Mouse (Mus musculus) hindlimb bud, embryonic 11.5 days (tissue): ENCODE data around the gene Csnk1e.
"Not testable (repeated sequence)": the region's sequence is repeated elsewhere in the genome, so short reads cannot be mapped to it uniquely, and the experiment has no call there.

Experiments used
- DNase-seq: peaks from one replicate; pipeline ENCODE4 v3.0.0-alpha.2; 2012; ENCODE audit warnings: low read depth, low spot score; ENCODE audit errors: extremely low spot score

The Csnk1e gene

DNA sequence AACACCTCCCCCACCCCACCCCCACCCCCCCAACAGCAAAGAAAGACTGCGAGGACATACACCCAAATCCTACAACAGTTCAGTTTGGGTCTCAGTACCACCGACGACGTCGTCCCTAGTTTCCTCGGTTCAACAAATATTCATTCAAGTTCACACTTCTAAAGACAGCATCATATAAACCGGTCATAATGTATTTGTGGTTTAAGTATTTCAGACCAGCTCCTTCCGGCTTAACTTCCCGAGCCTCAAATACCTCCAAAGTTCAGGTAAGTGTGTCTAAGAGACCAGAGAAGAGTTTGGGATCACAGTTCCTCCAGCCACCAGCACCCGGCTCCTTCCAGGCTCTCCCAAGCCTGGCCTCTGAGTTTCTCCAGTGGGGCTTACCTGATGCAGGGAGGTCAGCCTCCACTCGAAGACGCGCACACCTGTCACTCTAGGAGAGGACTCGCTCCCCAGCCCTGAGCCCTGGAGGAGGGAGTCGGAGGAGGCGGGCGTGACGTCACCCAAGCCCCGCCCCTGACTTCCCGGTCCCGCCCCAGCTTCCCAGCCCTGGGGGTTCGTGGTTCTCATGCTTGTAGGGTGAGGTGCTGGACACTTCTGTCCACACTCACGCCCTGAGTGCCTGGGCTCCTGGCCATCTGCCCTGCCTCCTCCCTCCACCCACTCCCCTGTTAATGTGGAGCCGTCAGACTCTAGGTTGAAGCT is at the start of gene Csnk1e:
Gene Csnk1e (minus strand): TSS at position 461 of the 705 bp plus-strand sequence.
- no peak for DNase-seq

GRCm38 (mm10) chr15:79504707-79505452 is 49.5 kb upstream of the Csnk1e start, which contains the start of gene Kcnj4:
Kcnj4 (minus strand) TSS chr15:79505241.
- no peak for DNase-seq

GRCm38 (mm10) chr15:79503438-79503837 is 48.1 kb upstream of the Csnk1e start:
- DNase-seq: no peak

DNA sequence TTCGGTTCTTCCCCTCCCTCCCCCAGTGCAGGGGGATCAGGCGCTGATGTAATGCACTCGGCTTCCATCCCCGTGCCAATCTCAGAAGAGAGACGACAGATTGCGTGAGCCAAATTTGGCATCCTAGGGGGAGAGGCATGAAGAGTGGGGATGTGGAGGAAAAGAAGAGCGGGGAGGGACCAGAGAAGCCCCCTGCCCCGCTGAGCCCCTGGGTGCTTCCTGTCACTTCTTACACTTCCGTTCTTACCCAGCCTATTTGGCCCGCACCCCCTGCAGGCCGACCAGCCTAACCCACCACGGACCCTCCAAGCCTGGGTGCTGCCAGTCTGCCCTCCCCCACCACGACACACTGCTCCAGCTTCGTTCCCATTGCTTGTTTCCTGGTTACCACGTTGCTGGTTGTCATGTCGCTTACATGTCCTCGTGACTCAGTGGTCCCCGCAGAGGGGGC is 47.5 kb upstream of the Csnk1e start:
- no peak for DNase-seq

DNA sequence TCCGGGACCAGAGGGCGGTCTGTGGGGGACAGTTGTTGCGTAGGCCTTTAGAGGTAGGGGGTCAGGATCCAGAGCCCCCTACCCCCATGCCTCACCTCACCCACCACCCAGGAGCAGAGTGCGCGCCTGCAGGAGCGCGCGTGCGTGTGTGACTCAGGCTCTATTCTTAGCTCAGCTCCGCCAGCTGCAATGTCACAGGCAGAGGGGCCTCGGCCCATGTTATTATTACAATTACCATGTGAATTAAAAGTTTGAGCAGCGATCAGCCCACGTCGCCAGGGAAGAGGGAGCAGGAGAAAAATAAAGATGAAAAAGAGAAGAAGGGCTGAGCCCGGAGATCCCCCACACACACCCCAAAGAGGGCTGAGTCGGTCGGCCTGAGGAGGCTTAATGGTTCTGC is 44.7 kb upstream of the Csnk1e start:
- no peak for DNase-seq

DNA sequence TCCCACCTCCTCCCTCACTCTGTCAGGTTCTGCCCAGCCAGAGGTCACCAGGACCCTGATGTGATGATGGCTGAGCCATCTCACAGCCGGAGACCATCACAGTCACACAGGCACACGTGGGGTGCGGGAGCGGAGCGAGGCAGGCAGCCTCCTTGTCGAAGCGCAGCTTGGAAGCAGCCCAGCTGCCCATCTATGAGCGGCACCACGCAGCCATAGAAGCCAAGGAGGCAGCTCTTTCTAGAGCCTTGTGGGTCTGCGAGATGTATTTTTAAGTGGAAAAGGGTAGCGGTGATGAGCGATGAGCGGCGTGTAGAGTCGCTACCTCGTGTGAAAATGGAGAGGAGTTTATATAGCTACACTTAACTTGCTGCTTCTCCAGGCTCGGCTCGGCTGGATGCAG is 38.2 kb upstream of the Csnk1e start:
- DNase-seq: no peak

- no peak for DNase-seq
Observed at GRCm38 (mm10) chr15:79489463-79489862, 34.1 kb upstream of the Csnk1e start.

GRCm38 (mm10) chr15:79481181-79481688 is 25.9 kb upstream of the Csnk1e start:
- DNase-seq: no peak

DNA sequence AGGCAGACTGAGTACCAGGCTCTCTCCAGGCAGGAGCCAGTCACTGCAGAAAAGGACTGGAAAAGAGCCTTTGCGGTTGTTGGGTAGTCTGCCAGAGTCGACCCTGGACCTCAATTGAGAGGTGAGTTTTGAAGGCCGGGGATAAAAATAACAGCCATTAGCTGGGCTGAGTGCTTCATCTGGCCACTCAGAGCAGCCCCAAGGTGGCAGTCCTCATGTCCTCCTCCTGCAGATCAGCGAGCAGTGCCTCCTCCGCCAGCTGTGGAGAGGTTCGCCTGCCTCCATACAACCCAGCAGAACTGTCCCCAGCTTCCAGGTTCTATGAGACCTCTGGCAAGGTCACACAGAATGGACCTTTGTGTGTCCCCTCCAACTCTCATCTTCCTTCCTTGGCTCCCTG is 21.9 kb upstream of the Csnk1e start:
- no peak for DNase-seq

DNA sequence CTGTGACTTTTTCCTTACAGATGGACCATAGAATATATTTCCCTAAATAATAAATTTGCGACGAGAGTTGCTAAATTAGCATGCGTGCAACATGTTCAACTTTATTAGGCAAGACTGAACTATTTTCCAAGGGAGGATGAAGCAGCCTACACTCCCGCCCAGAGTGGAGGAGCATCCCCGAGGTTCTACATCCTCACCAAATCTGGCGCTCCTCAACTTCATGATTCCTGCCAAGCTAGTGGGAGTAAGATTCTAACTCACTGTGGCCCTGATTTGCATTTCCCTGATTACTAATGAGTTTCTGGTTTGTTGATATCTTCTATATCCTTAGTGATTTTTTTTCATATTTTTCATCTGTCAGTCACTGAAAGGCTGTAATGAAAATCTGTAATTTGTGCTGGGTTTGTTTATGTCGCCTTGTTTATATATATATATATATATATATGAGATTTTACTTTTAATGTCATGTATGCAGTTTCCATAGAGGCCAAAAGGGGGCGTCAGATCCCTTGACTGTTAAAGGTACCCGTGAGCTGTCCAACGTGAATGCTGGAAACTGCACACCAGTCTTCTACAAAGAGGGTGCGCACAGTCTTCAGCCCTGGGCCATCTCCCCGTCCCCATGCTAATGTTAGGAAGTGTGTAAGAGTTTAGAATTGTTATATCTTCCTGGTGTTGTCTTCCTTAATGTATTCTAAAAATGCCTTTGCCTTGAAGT is 18.4 kb upstream of the Csnk1e start:
- no peak for DNase-seq

DNA sequence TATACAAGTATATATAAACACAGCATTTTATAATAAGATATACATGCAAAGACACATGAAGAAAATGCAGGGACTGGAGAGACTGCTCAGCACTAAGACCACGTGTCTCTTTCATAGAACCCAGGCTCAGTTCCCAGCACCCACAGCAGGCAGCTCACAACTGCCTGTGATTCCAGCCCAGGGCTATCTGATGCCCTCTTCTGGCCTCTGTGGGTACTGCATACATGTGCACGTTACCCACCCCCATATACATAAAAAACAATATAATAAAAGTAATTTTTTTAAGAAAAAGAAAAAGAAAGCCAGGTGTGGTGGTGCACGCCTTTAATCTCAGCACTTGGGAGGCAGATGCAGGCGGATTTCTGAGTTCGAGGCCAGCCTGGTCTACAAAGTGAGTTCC is 17.7 kb upstream of the Csnk1e start:
- no peak for DNase-seq

GRCm38 (mm10) chr15:79471095-79471494 is 15.7 kb upstream of the Csnk1e start:
- no peak for DNase-seq

DNA sequence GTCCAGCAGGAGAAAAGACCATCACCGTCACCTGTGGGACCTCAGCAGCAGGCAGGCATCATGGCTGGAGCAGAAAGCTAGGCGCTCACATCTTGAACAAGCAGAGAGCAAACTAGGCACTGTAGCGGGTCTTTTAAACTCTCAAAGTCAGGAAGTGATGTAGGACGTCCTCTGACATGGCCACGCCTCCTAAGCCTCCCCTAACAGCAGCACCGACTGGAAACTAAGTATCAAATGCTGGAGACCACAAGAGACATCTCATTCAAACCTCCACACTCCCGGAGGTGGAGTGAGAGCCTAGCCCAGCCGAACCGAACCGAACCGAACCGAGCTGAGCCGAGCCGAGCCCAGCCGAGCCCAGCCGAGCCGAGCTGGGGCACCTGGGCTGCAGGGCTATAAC is 15.2 kb upstream of the Csnk1e start:
- DNase-seq: no peak

DNA sequence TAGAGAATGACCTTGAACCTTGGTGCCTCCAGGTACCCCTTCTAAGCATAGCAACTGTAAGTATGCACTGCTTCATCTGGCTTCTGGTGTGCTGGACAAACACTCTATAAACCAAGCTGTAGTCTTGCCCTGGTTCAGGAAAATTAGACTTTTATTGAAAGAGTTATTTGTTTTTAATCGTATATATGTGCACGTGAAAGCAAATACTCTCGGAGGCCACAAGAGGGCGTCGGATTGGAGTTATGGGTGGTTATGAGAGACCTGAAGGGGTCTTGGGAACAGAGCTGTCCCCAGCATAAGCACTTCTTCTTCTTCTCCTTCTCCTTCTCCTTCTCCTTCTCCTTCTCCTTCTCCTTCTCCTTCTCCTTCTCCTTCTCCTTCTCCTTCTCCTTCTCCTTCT is 14.2 kb upstream of the Csnk1e start:
- no peak for DNase-seq

GRCm38 (mm10) chr15:79466601-79467286 is 11.4 kb upstream of the Csnk1e start:
- DNase-seq: peak; percentile 61

DNA sequence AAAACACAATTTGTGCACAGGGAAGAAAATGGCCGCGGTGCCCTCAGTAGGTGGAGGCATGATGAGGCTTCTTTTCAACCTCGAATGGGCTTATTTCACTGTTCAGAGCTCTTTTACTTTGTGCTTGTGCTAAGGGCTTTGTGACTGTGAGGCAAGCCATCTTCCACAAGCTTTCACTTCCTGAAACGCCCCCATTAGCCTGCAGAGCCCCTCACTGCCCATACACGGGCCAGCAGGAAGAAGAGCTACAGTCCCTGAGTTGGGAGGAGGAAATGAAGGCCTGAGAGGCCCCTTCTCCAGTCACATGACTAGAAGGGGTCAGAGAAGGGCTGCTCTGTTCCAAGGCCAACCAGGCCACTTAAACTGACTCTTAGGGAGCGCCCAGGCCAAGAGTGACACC is 1.2 kb upstream of the Csnk1e start:
- DNase-seq: no peak

DNA sequence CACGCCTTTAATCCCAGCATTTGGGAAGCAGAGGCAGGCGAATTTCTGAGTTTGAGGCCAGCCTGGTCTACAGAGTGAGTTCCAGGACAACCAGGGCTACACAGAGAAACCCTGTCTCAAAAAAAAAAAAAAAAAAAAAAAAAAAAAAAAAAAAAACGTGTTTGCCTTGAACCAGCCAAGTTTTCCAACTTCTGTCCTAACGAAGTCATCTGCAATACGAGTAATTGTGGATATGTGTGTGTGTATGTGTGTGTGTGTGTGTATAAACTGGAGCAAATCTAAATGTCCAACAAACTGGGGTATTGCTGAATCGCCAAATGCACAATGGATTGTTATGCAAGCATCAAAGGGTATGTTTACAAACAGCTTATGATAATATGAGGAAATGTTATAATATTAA is 738 bp upstream of the Csnk1e start:
- not testable (repeated sequence) for DNase-seq

DNA sequence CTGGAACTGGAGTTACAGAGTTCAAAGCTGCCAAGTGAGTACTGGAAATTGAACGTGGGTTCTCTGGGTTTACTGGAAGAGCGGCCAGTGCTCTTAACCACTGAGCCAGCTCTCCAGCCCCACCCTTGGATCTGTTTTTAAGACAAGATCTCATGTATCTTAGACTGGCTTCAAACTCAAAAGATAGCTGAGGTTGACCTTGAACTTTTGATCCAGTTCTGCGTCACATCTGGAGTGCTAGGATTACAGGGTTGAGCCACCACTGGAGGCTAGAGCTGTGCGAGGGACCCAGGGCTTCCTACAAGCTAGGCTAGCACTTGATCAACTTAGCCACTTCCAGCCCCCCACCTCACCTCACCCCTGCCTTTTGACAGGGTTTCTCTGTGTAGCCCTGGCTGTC is 1.5 kb downstream of the Csnk1e start:
- DNase-seq: no peak

GRCm38 (mm10) chr15:79448041-79448440 is 7.3 kb downstream of the Csnk1e start:
- DNase-seq: no peak

GRCm38 (mm10) chr15:79445786-79446654 is 9.3 kb downstream of the Csnk1e start:
- no peak for DNase-seq
